Mouse (Mus musculus) midbrain, postnatal 0 days (tissue): ENCODE data around the gene Clcf1. TPM values are rescaled to one million over a fixed set of nuclear protein-coding genes. Genes with fewer than 3 reads are reported as not detected.
A peak's percentile ranks its signal among the peaks of the same experiment; 100 is the strongest.

ENCODE experiments used
- ATAC-seq: fragments of 200-750 bp; cut with Nextera tagmentation; 2 replicates; pipeline ENCODE4 v1.8.0; 2017; ENCODE audit warnings: moderate number of reproducible peaks, mild to moderate bottlenecking, moderate TSS enrichment, moderate library complexity; ENCODE audit not compliant: low FRiP score
- DNase-seq: peaks from one replicate; pipeline ENCODE4 v3.0.0-alpha.2; 2015; ENCODE audit warnings: low spot score
- H3K27ac ChIP-seq: fragments of 300-500 bp; sonication (generic); 2 replicates; pipeline ENCODE4 v1.5.1; 2014; ENCODE audit warnings: low read depth, mild to moderate bottlenecking, low read length, mixed read lengths
- H3K27me3 ChIP-seq: fragments of 300-500 bp; sonication (generic); 2 replicates; pipeline ENCODE4 v1.6.1; 2014; ENCODE audit warnings: low read length, control low read depth, mixed read lengths; ENCODE audit not compliant: insufficient read depth
- H3K36me3 ChIP-seq: fragments of 300-500 bp; sonication (generic); 2 replicates; pipeline ENCODE4 v1.6.1; 2014; ENCODE audit warnings: low read length, control low read depth, mixed read lengths; ENCODE audit not compliant: insufficient read depth
- H3K4me1 ChIP-seq: fragments of 300-500 bp; sonication (generic); 2 replicates; pipeline ENCODE4 v1.6.1; 2014; ENCODE audit warnings: mild to moderate bottlenecking, control low read depth, antibody characterized with exemption, low read length, mixed read lengths; ENCODE audit not compliant: insufficient read depth
- H3K4me2 ChIP-seq: fragments of 300-500 bp; sonication (generic); 2 replicates; pipeline ENCODE4 v1.6.1; 2014; ENCODE audit warnings: low read depth, mild to moderate bottlenecking, low read length, mixed read lengths; ENCODE audit not compliant: poor library complexity, severe bottlenecking
- H3K4me3 ChIP-seq: fragments of 300-500 bp; sonication (generic); 2 replicates; pipeline ENCODE4 v1.5.1; 2014; ENCODE audit warnings: low read depth, mild to moderate bottlenecking, low read length, moderate library complexity
- H3K9ac ChIP-seq: fragments of 300-500 bp; sonication (generic); replicated peaks from 2 replicates; pipeline ENCODE4 v1.6.1; 2014; ENCODE audit warnings: mild to moderate bottlenecking, low read length, moderate library complexity, mixed read lengths; ENCODE audit not compliant: poor library complexity, severe bottlenecking
- H3K9me3 ChIP-seq: fragments of 300-500 bp; sonication (generic); 2 replicates; pipeline ENCODE4 v1.6.1; 2016; ENCODE audit warnings: low read length, control low read depth
- CTCF ChIP-seq: IDR thresholded peaks from 2 replicates; pipeline ENCODE4 v1.5.1; 2016; ENCODE audit warnings: antibody characterized with exemption, mild to moderate bottlenecking
- WGBS: fragments of 180-500 bp; shearing (Covaris S2); extraction: QIAGEN DNeasy Blood & Tissue Kit; methylation state at CpG from one replicate; pipeline ENCODE4 v1.1.7; 2014; 5-methylcytosine and 5-hydroxymethylcytosine counted together
- polyA plus RNA-seq: library from polyadenylated mRNA; unstranded; fragments of >200 nt; fragmentation: Nextera tagmentation; extraction: Ambion mirVana; gene quantifications from 2 replicates; pipeline ENCODE4 v1.2.1, GENCODE M21; 2015
- total RNA-seq: library from RNA; depleted of rRNA; stranded (reverse); fragments of >200 nt; gene quantifications from 2 replicates; pipeline ENCODE4 v1.2.3, GENCODE M21; 2014

Gene Clcf1
- total and polyA plus RNA-seq, 2 experiments from 2014 or later, result 0.44 to 0.99 TPM

GRCm38 (mm10) chr19:4257897-4258252 lies 43.8 kb downstream of the Clcf1 start:
- no peaks in the 10 kb centered on the region for H3K27me3 ChIP-seq
- peak overlapping the region; percentile 54 for H3K4me3 ChIP-seq
- H3K27ac ChIP-seq, result 0 out of 2 replicates have a peak overlapping the region, but pooled peaks have one; percentile 13
- ATAC-seq (no peak; the same call in 1 of the 2 replicates), DNase-seq (no peak)
- peak overlapping the region; percentile 54 for H3K9ac ChIP-seq
- 0 out of 2 replicates have a peak, but pooled peaks cover 3% of the 10 kb centered on the region for H3K4me1 ChIP-seq
- no peaks in the 10 kb centered on the region for H3K36me3 ChIP-seq
- TF ChIP-seq CTCF, result no peak
- H3K4me2 ChIP-seq, result peak overlapping the region; percentile 78
- H3K9me3 ChIP-seq, result no peaks in the 10 kb centered on the region
- 20% methylated on average over 12 of the region's 12 CpGs for whole genome bisulfite sequencing

DNA sequence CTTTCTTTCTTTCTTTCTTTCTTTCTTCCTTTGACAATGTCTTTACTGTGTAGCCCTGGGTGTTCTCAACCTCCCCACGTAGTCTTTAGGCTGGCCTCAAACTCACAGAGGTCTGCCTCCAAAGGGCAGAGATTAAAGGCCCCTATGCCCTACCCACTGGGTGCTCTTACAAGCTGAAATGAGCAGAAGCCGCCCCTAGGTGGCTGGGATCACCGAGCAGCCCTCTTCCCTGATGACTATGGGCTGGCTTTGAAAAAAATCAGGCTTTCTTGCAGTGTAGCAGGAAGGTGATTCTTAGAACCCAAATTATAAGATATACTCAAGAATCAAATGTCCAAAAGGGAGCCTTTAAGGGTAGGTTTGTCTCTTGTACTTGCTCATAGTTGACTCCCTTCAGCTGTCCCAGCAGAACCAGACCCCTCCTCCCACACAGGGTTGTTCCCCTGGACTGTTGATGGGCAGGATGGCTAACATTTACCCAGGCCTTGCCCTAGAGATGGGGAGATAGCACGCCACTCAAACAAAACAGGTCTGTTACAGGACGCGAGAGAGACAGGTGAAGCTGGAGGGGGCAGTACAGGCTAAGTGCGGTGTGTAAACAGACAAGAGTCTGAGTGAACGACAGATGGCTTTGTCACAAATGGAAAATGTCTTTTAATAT lies 47.1 kb downstream of the Clcf1 start:
- peak; percentile 47 for TF ChIP-seq CTCF

GRCm38 (mm10) chr19:4262756-4263155 lies 48.7 kb downstream of the Clcf1 start:
- no peak overlapping the region for H3K27ac ChIP-seq
- no peaks in the 10 kb centered on the region for H3K9me3 ChIP-seq
- ATAC-seq (no peak), DNase-seq (no peak)
- H3K4me1 ChIP-seq, result 0 out of 2 replicates have a peak, but pooled peaks cover 3% of the 10 kb centered on the region
- WGBS, result 78% methylated on average over 6 of the region's 6 CpGs
- no peak for TF ChIP-seq CTCF
- H3K9ac ChIP-seq, result no peak overlapping the region
- H3K4me2 ChIP-seq, result no peak overlapping the region
- no peaks in the 10 kb centered on the region for H3K36me3 ChIP-seq
- H3K4me3 ChIP-seq, result no peak overlapping the region
- no peaks in the 10 kb centered on the region for H3K27me3 ChIP-seq

More for the DNA sequence above, 47.1 kb downstream of the Clcf1 start:
- no peaks in the 10 kb centered on the region for H3K36me3 ChIP-seq
- DNase-seq, result no peak
- H3K9ac ChIP-seq, result no peak overlapping the region
- H3K27ac ChIP-seq, result no peak overlapping the region
- no peaks in the 10 kb centered on the region for H3K9me3 ChIP-seq
- ATAC-seq, result no peak
- H3K4me3 ChIP-seq, result no peak overlapping the region
- no peaks in the 10 kb centered on the region for H3K27me3 ChIP-seq
- H3K4me2 ChIP-seq, result no peak overlapping the region
- H3K4me1 ChIP-seq, result 0 out of 2 replicates have a peak, but pooled peaks cover 3% of the 10 kb centered on the region
- 57% methylated on average over 8 of the region's 8 CpGs for WGBS

DNA sequence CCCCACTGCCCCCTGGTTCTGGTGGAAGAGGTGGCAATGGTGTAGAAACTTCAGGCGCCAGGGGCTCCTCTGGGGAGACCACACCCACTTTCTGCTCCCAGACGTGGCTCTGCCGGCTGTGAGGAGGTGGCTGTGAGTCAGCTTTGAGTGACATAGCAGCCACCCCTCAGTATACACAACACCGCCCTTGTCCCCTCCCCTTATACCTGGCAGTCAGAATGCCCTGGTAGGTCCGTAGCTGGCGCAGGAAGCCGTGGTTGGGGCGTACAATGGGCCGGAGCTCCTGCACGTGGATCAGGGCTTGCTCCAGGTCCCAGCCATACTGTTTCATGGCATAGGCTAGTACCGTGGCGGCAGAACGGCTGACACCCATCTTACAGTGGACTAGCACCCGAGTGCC lies 49.7 kb downstream of the Clcf1 start:
- Histone ChIP-seq H3K9me3 (no peaks in the 10 kb centered on the region), H3K4me2 (no peak overlapping the region), H3K9ac (no peak overlapping the region), H3K4me3 (no peak overlapping the region), H3K27me3 (no peaks in the 10 kb centered on the region), H3K36me3 (no peaks in the 10 kb centered on the region), H3K4me1 (peaks cover 2% of the 10 kb centered on the region; the same call in 1 of the 2 replicates), H3K27ac (no peak overlapping the region)
- WGBS, result 74% methylated on average over 14 of the region's 14 CpGs
- no peak for TF ChIP-seq CTCF
- no peak for DNase-seq
- no peak for ATAC-seq

DNA sequence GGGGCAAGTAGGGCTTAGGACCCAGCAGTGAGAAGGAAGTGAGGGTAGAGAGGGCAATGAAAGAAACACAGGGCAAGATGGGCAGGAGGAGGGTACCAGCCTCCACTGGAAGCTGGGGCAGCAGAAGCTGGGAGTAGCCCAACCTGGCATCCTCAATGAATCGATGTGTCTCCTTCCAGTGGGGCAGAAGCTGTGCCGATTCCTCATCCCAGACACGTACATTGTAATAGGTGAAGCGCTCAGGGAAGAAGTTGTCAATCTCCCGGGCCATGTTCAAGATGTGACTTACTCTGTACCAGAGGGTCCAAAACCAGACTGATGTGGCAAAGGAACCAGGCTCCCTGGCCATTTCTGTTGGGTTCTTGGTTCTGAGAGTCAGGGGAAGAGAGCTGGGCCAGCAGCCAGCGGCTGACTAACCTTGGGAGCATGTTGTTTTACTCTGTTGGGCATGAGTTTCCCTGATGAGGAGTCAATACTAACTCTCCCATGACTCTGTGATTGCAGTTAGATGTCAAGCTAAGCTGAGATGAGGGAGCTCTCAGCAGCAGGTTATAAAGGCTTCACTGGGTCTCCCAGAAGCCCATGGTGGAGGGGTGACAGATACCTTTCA lies 50.2 kb downstream of the Clcf1 start:
- H3K4me3 ChIP-seq, result no peak overlapping the region
- peaks cover 5% of the 10 kb centered on the region; the same call in 1 of the 2 replicates for H3K4me1 ChIP-seq
- no peak for TF ChIP-seq CTCF
- WGBS, result 90% methylated on average over 6 of the region's 6 CpGs
- no peak overlapping the region for H3K9ac ChIP-seq
- H3K9me3 ChIP-seq, result no peaks in the 10 kb centered on the region
- H3K27me3 ChIP-seq, result no peaks in the 10 kb centered on the region
- H3K27ac ChIP-seq, result no peak overlapping the region
- no peak for DNase-seq
- ATAC-seq, result no peak
- H3K36me3 ChIP-seq, result no peaks in the 10 kb centered on the region
- no peak overlapping the region for H3K4me2 ChIP-seq

DNA sequence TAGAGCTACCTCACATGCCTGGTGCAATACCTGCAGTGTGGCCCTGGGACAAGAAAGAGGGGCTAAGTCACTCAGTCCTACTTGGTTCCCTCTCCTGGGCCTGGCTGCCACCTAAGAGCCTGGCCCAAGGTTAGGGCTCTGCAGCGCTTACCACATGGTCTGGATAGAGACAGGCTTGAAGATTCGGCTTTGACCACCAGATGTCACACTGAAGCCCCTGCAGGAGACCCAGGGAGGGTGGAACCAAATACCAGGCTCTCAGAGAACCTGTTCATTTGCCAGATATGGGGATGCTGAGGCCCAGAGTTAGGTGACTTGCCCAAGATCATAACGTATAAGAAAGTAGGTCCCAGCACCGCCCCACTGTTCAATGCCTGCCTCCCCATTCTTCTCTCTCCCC lies 51.9 kb downstream of the Clcf1 start:
- H3K27ac ChIP-seq, result no peak overlapping the region
- DNase-seq, result peak; percentile 54
- no peaks in the 10 kb centered on the region for H3K9me3 ChIP-seq
- H3K36me3 ChIP-seq, result peaks cover 8% of the 10 kb centered on the region
- no peak overlapping the region for H3K4me3 ChIP-seq
- no peaks in the 10 kb centered on the region for H3K27me3 ChIP-seq
- ATAC-seq, result no peak
- 57% methylated on average over 4 of the region's 4 CpGs for WGBS
- H3K4me2 ChIP-seq, result no peak overlapping the region
- peak; percentile 56 for TF ChIP-seq CTCF
- H3K4me1 ChIP-seq, result peaks cover 5% of the 10 kb centered on the region; the same call in 1 of the 2 replicates
- no peak overlapping the region for H3K9ac ChIP-seq
